In genomic region chr9:41950109-41950990, GRCm38 (mm10) we compare ENCODE assay signal across 8 mouse cellular contexts.
DNase-seq lines count a peak whose midpoint lies in the region; ATAC-seq lines count a peak whose summit lies in the region.

No protein-coding gene starts in this region.

- DNase-seq in B cell, adult 2 months: peak; percentile 84 to 85
- peak; percentile 33 for DNase-seq in c-Kit-positive CD71-negative TER-119-negative erythroid progenitor cells, embryonic 14.5 days (ENCODE audit: low read depth)
- DNase-seq in forebrain, embryonic 14.5 days (ENCODE audit: low spot score): peak; percentile 91
- DNase-seq in heart, postnatal 10 days: peak; percentile 95
- DNase-seq in kidney, postnatal 36 days: peak; percentile 83 to 92
- peak; percentile 91 for DNase-seq in neural tube, embryonic 10.5 days (ENCODE audit: extremely low spot score, low spot score)

- H3K4me1 ChIP-seq in forebrain, embryonic 14.5 days (ENCODE audit: control insufficient read depth, insufficient read depth, low read length): peaks cover 37% of the 10 kb centered on the region
- no peaks in the 10 kb centered on the region for H3K4me1 ChIP-seq in liver, embryonic 15.5 days (replicated peaks)
- peaks cover 24% of the 10 kb centered on the region for H3K4me1 ChIP-seq in stomach, embryonic 15.5 days

- peak overlapping the region; percentile 32 for H3K4me3 ChIP-seq in forebrain, embryonic 14.5 days (ENCODE audit: low read depth, low read length)
- H3K4me3 ChIP-seq in liver, embryonic 15.5 days (replicated peaks): peak overlapping the region; percentile 37
- H3K4me3 ChIP-seq in stomach, embryonic 15.5 days (replicated peaks): peak overlapping the region; percentile 47

- peak overlapping the region; percentile 97 for H3K27ac ChIP-seq in forebrain, embryonic 14.5 days (ENCODE audit: low read depth, low read length)
- H3K27ac ChIP-seq in liver, embryonic 15.5 days (replicated peaks): no peak overlapping the region
- peak overlapping the region; percentile 92 for H3K27ac ChIP-seq in stomach, embryonic 15.5 days

- 3% methylated on average over 34 of the region's 34 CpGs for WGBS in forebrain, embryonic 14.5 days
- WGBS in liver, embryonic 15.5 days (ENCODE audit: insufficient replicate concordance): 12% methylated on average over 34 of the region's 34 CpGs
- WGBS in stomach, embryonic 15.5 days: 5% methylated on average over 34 of the region's 34 CpGs

- H3K9ac ChIP-seq in forebrain, embryonic 14.5 days (ENCODE audit: low read length): peak overlapping the region; percentile 67
- H3K9ac ChIP-seq in liver, embryonic 15.5 days: no peak overlapping the region
- no peak overlapping the region; the same call in 1 of the 2 replicates for H3K9ac ChIP-seq in stomach, embryonic 15.5 days

- no peaks in the 10 kb centered on the region for H3K9me3 ChIP-seq in forebrain, embryonic 14.5 days (replicated peaks; ENCODE audit: control insufficient read depth, low read length)
- no peaks in the 10 kb centered on the region for H3K9me3 ChIP-seq in liver, embryonic 15.5 days (replicated peaks)
- H3K9me3 ChIP-seq in stomach, embryonic 15.5 days: no peaks in the 10 kb centered on the region

- intact Hi-C loops in heart, postnatal 10 days (cut with DNase I): loop anchor here (2.0 kb wide), 1 partner anchor 624 kb away; no protein-coding TSS in a partner anchor

- H3K27me3 ChIP-seq in forebrain, embryonic 14.5 days (replicated peaks; ENCODE audit: control insufficient read depth, insufficient read depth, low read length): no peaks in the 10 kb centered on the region
- peaks cover 13% of the 10 kb centered on the region for H3K27me3 ChIP-seq in liver, embryonic 15.5 days
- no peaks in the 10 kb centered on the region for H3K27me3 ChIP-seq in stomach, embryonic 15.5 days (replicated peaks)

- ATAC-seq in forebrain, embryonic 14.5 days: peak; percentile 87
- peak; percentile 62 for ATAC-seq in liver, embryonic 15.5 days (ENCODE audit: insufficient read depth)
- ATAC-seq in stomach, embryonic 15.5 days (ENCODE audit: insufficient read depth, low FRiP score, low read depth): peak; percentile 76

- peak overlapping the region; percentile 57 for H3K4me2 ChIP-seq in forebrain, embryonic 14.5 days (ENCODE audit: low read length)
- H3K4me2 ChIP-seq in liver, embryonic 15.5 days: peak overlapping the region; percentile 64
- peak overlapping the region; percentile 85 for H3K4me2 ChIP-seq in stomach, embryonic 15.5 days

- no peaks in the 10 kb centered on the region for H3K36me3 ChIP-seq in forebrain, embryonic 14.5 days (ENCODE audit: control insufficient read depth, insufficient read depth, low read length)
- H3K36me3 ChIP-seq in liver, embryonic 15.5 days (replicated peaks): no peaks in the 10 kb centered on the region
- no peaks in the 10 kb centered on the region for H3K36me3 ChIP-seq in stomach, embryonic 15.5 days

Comparison
In these comparisons a context has a peak if more than half of its experiments do, and no peak if none do; other contexts are left out.
1. DNase-seq: peak in every context shown above with its lines; median percentile 95 in heart, postnatal 10 days; 91 in forebrain, embryonic 14.5 days; 91 in neural tube, embryonic 10.5 days; 88 in kidney, postnatal 36 days; 84 in B cell, adult 2 months; 33 in c-Kit-positive CD71-negative TER-119-negative erythroid progenitor cells, embryonic 14.5 days.